Mouse (Mus musculus) ES-E14 (cell line): ENCODE results near the gene Snx15.

Experiments used
- CHD2 ChIP-seq: IDR thresholded peaks from 2 replicates; pipeline ENCODE4 v1.6.1; 2014; ENCODE audit warnings: mild to moderate bottlenecking, low read depth, low read length, inconsistent platforms
- HCFC1 ChIP-seq: IDR thresholded peaks from 2 replicates; pipeline ENCODE4 v1.6.1; 2012; ENCODE audit warnings: low read length, inconsistent platforms, borderline replicate concordance; ENCODE audit not compliant: insufficient read depth

- TF ChIP-seq CHD2: no peak
- TF ChIP-seq HCFC1: no peak
Measured at GRCm38 (mm10) chr19:6069851-6070250, 58.3 kb downstream of the Snx15 start.
